Mouse (Mus musculus): ENCODE data around the gene Hyal1. TPM values are rescaled to one million over a fixed set of nuclear protein-coding genes. Genes with fewer than 3 reads are reported as not detected.

Gene Hyal1
- polyA plus RNA-seq, 1 experiment from 2014 or later: 3.2 TPM

GRCm38 (mm10) chr9:107611456-107612190 lies 34.9 kb downstream of the Hyal1 start:
- Histone ChIP-seq H3K27ac (replicated peaks) (peak overlapping the region; percentile 80), H3K9me3 (replicated peaks) (no peaks in the 10 kb centered on the region), H3K4me1 (replicated peaks) (peaks cover 52% of the 10 kb centered on the region), H3K9ac (peak overlapping the region; percentile 74), H3K27me3 (no peaks in the 10 kb centered on the region), H3K4me2 (peak overlapping the region; percentile 96), H3K36me3 (replicated peaks) (peaks cover 31% of the 10 kb centered on the region), H3K4me3 (replicated peaks) (peak overlapping the region; percentile 64)
- 38% methylated on average over 6 of the region's 6 CpGs for WGBS (ENCODE audit: insufficient replicate concordance)
- ATAC-seq (ENCODE audit: insufficient read depth): no peak

- peak overlapping the region; percentile 80 for H3K27ac ChIP-seq (replicated peaks)
- WGBS (ENCODE audit: insufficient replicate concordance): 3% methylated on average over 48 of the region's 48 CpGs
- peak overlapping the region; percentile 74 for H3K9ac ChIP-seq
- peak; percentile 93 for ATAC-seq (ENCODE audit: insufficient read depth)
- peaks cover 44% of the 10 kb centered on the region for H3K4me1 ChIP-seq (replicated peaks)
- H3K27me3 ChIP-seq: no peaks in the 10 kb centered on the region
- H3K9me3 ChIP-seq (replicated peaks): no peaks in the 10 kb centered on the region
- H3K36me3 ChIP-seq (replicated peaks): peaks cover 38% of the 10 kb centered on the region
- peak overlapping the region; percentile 64 for H3K4me3 ChIP-seq (replicated peaks)
- peak overlapping the region; percentile 96 for H3K4me2 ChIP-seq
Measured at GRCm38 (mm10) chr9:107612191-107612944, 35.6 kb downstream of the Hyal1 start.

- peak overlapping the region; percentile 64 for H3K4me3 ChIP-seq (replicated peaks)
Measured at GRCm38 (mm10) chr9:107612945-107613569, 36.3 kb downstream of the Hyal1 start.

GRCm38 (mm10) chr9:107615035-107615434 lies 38.3 kb downstream of the Hyal1 start:
- H3K4me1 ChIP-seq (replicated peaks): peaks cover 49% of the 10 kb centered on the region
- 79% methylated on average over 4 of the region's 4 CpGs for WGBS (ENCODE audit: insufficient replicate concordance)
- H3K4me3 ChIP-seq (replicated peaks): no peak overlapping the region
- no peak overlapping the region for H3K9ac ChIP-seq
- no peaks in the 10 kb centered on the region for H3K9me3 ChIP-seq (replicated peaks)
- H3K27ac ChIP-seq (replicated peaks): no peak overlapping the region
- H3K27me3 ChIP-seq: no peaks in the 10 kb centered on the region
- ATAC-seq (ENCODE audit: insufficient read depth): no peak
- peaks cover 64% of the 10 kb centered on the region for H3K36me3 ChIP-seq (replicated peaks)
- H3K4me2 ChIP-seq: no peak overlapping the region

More at GRCm38 (mm10) chr9:107612945-107613569, 36.3 kb downstream of the Hyal1 start:
- Histone ChIP-seq H3K4me1 (replicated peaks) (peaks cover 37% of the 10 kb centered on the region), H3K4me2 (peak overlapping the region; percentile 96), H3K9ac (peak overlapping the region; percentile 74), H3K27me3 (no peaks in the 10 kb centered on the region), H3K36me3 (replicated peaks) (peaks cover 44% of the 10 kb centered on the region), H3K27ac (replicated peaks) (peak overlapping the region; percentile 80), H3K9me3 (replicated peaks) (no peaks in the 10 kb centered on the region)
- 10% methylated on average over 12 of the region's 12 CpGs for WGBS (ENCODE audit: insufficient replicate concordance)
- ATAC-seq (ENCODE audit: insufficient read depth): peak; percentile 21; the same call in 1 of the 2 replicates

GRCm38 (mm10) chr9:107617461-107617860 lies 40.7 kb downstream of the Hyal1 start:
- 55% methylated on average over 2 of the region's 2 CpGs for WGBS (ENCODE audit: insufficient replicate concordance)
- no peak overlapping the region for H3K4me3 ChIP-seq (replicated peaks)
- peaks cover 75% of the 10 kb centered on the region for H3K36me3 ChIP-seq (replicated peaks)
- H3K4me2 ChIP-seq: no peak overlapping the region
- H3K9me3 ChIP-seq (replicated peaks): no peaks in the 10 kb centered on the region
- H3K4me1 ChIP-seq (replicated peaks): peaks cover 44% of the 10 kb centered on the region
- ATAC-seq (ENCODE audit: insufficient read depth): no peak
- H3K27ac ChIP-seq (replicated peaks): no peak overlapping the region
- no peaks in the 10 kb centered on the region for H3K27me3 ChIP-seq
- no peak overlapping the region for H3K9ac ChIP-seq

GRCm38 (mm10) chr9:107618098-107618497 lies 41.4 kb downstream of the Hyal1 start:
- no peak for ATAC-seq (ENCODE audit: insufficient read depth)
- Histone ChIP-seq H3K9ac (no peak overlapping the region), H3K27ac (replicated peaks) (peak overlapping the region; percentile 78), H3K36me3 (replicated peaks) (peaks cover 80% of the 10 kb centered on the region), H3K4me1 (replicated peaks) (peaks cover 38% of the 10 kb centered on the region), H3K4me3 (replicated peaks) (no peak overlapping the region), H3K27me3 (no peaks in the 10 kb centered on the region), H3K4me2 (no peak overlapping the region), H3K9me3 (replicated peaks) (no peaks in the 10 kb centered on the region)
- WGBS (ENCODE audit: insufficient replicate concordance): 91% methylated on average over 6 of the region's 6 CpGs

GRCm38 (mm10) chr9:107618778-107619545 lies 42.2 kb downstream of the Hyal1 start:
- peaks cover 79% of the 10 kb centered on the region for H3K36me3 ChIP-seq (replicated peaks)
- peaks cover 33% of the 10 kb centered on the region for H3K4me1 ChIP-seq (replicated peaks)

GRCm38 (mm10) chr9:107619546-107619879 lies 42.8 kb downstream of the Hyal1 start:
- ATAC-seq (ENCODE audit: insufficient read depth): peak; percentile 23
- Histone ChIP-seq H3K9ac (no peak overlapping the region), H3K27me3 (no peaks in the 10 kb centered on the region), H3K27ac (replicated peaks) (peak overlapping the region; percentile 78), H3K9me3 (replicated peaks) (no peaks in the 10 kb centered on the region), H3K4me1 (replicated peaks) (peaks cover 37% of the 10 kb centered on the region), H3K36me3 (replicated peaks) (peaks cover 79% of the 10 kb centered on the region), H3K4me3 (replicated peaks) (no peak overlapping the region), H3K4me2 (no peak overlapping the region)
- 64% methylated on average over 13 of the region's 13 CpGs for WGBS (ENCODE audit: insufficient replicate concordance)

More at GRCm38 (mm10) chr9:107618778-107619545, 42.2 kb downstream of the Hyal1 start:
- H3K4me2 ChIP-seq: no peak overlapping the region
- peak overlapping the region; percentile 78 for H3K27ac ChIP-seq (replicated peaks)
- peak; percentile 70 for ATAC-seq (ENCODE audit: insufficient read depth)
- WGBS (ENCODE audit: insufficient replicate concordance): 52% methylated on average over 13 of the region's 13 CpGs
- no peak overlapping the region for H3K9ac ChIP-seq
- no peak overlapping the region for H3K4me3 ChIP-seq (replicated peaks)
- H3K27me3 ChIP-seq: no peaks in the 10 kb centered on the region
- H3K9me3 ChIP-seq (replicated peaks): no peaks in the 10 kb centered on the region

- Histone ChIP-seq H3K27me3 (no peaks in the 10 kb centered on the region), H3K9me3 (replicated peaks) (no peaks in the 10 kb centered on the region), H3K4me3 (replicated peaks) (no peak overlapping the region), H3K27ac (replicated peaks) (no peak overlapping the region), H3K4me2 (no peak overlapping the region), H3K4me1 (replicated peaks) (peaks cover 51% of the 10 kb centered on the region), H3K36me3 (replicated peaks) (peaks cover 79% of the 10 kb centered on the region), H3K9ac (no peak overlapping the region)
- ATAC-seq (ENCODE audit: insufficient read depth): no peak
Measured at GRCm38 (mm10) chr9:107620954-107621353, 44.2 kb downstream of the Hyal1 start.

- peaks cover 60% of the 10 kb centered on the region for H3K36me3 ChIP-seq (replicated peaks)
- 45% methylated on average over 5 of the region's 5 CpGs for whole genome bisulfite sequencing (ENCODE audit: insufficient replicate concordance)
- ATAC-seq (ENCODE audit: insufficient read depth): no peak
- no peaks in the 10 kb centered on the region for H3K27me3 ChIP-seq
- H3K9me3 ChIP-seq (replicated peaks): no peaks in the 10 kb centered on the region
- H3K4me3 ChIP-seq (replicated peaks): no peak overlapping the region
- H3K4me2 ChIP-seq: peak overlapping the region; percentile 27; the same call in 1 of the 2 replicates
- H3K27ac ChIP-seq (replicated peaks): peak overlapping the region; percentile 42
- H3K9ac ChIP-seq: no peak overlapping the region
- peaks cover 72% of the 10 kb centered on the region for H3K4me1 ChIP-seq (replicated peaks)
Measured at GRCm38 (mm10) chr9:107624539-107624938, 47.8 kb downstream of the Hyal1 start.
